8 mouse cellular contexts compared by ENCODE assay signal in the genomic region with DNA sequence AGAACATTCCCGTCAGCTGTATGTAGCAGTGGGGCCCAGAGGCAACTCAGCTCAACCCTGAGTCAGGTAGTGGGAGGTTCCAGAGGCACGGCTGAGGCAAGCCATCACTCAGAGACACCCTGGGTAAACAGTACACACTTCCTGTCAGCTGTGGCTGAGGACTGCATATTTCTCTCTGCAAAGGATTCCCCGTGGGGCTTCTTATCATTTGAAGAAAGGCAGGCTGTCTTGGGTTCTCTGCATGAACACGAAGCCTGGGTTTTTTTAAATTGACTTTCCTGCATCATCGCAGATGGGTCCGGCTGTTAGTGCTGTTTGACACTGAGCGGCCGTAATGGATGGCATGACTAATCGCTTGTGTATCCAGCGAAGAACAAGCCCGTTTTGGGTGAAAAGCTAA. TPM values are rescaled to one million over a fixed set of nuclear protein-coding genes. Genes with fewer than 3 reads are reported as not detected.
DNase-seq lines count a peak whose midpoint lies in the region; ATAC-seq lines count a peak whose summit lies in the region.

No protein-coding gene starts in this region.

- H3K4me3 ChIP-seq in midbrain, embryonic 11.5 days (ENCODE audit: low read depth, low read length): no peak overlapping the region
- no peak overlapping the region for H3K4me3 ChIP-seq in midbrain, embryonic 10.5 days
- H3K4me3 ChIP-seq in intestine, embryonic 16.5 days (ENCODE audit: low read length): no peak overlapping the region

- WGBS in midbrain, embryonic 11.5 days: 45% methylated on average over 11 of the region's 11 CpGs
- WGBS in midbrain, embryonic 10.5 days: 62% methylated on average over 11 of the region's 11 CpGs
- WGBS in intestine, embryonic 16.5 days: 18% methylated on average over 11 of the region's 11 CpGs

- H3K9me3 ChIP-seq in midbrain, embryonic 11.5 days (ENCODE audit: control insufficient read depth, low read length): no peaks in the 10 kb centered on the region
- no peaks in the 10 kb centered on the region for H3K9me3 ChIP-seq in midbrain, embryonic 10.5 days (replicated peaks)
- no peaks in the 10 kb centered on the region; the same call in 1 of the 2 replicates for H3K9me3 ChIP-seq in intestine, embryonic 16.5 days (ENCODE audit: control insufficient read depth, low read length)

- peak; percentile 83 for DNase-seq in midbrain, embryonic 11.5 days (ENCODE audit: low spot score, missing footprints)
- DNase-seq in midbrain, embryonic 10.5 days (ENCODE audit: low spot score): no peak
- peak; percentile 64 for DNase-seq in heart, adult 8-10 months (ENCODE audit: low spot score)
- peak; percentile 32 for DNase-seq in retina, postnatal 1 day
- DNase-seq in cerebellum, adult 9-10 months: no peak
- no peak for DNase-seq in cerebellum, postnatal 4 days (ENCODE audit: low spot score in 2 of 2)
- no peak for DNase-seq in layer of hippocampus, postnatal 14 days (ENCODE audit: low spot score in 2 of 2)

- no peak overlapping the region for H3K4me2 ChIP-seq in midbrain, embryonic 11.5 days
- no peak overlapping the region for H3K4me2 ChIP-seq in intestine, embryonic 16.5 days (ENCODE audit: low read depth, low read length)

- no peak overlapping the region for H3K27ac ChIP-seq in midbrain, embryonic 11.5 days (ENCODE audit: low read depth, low read length)
- no peak overlapping the region for H3K27ac ChIP-seq in midbrain, embryonic 10.5 days (replicated peaks)
- H3K27ac ChIP-seq in intestine, embryonic 16.5 days (ENCODE audit: low read length): no peak overlapping the region

- H3K4me1 ChIP-seq in midbrain, embryonic 11.5 days (ENCODE audit: control insufficient read depth, insufficient read depth, low read length): peaks cover 5% of the 10 kb centered on the region; the same call in 1 of the 2 replicates
- H3K4me1 ChIP-seq in midbrain, embryonic 10.5 days: peaks cover 11% of the 10 kb centered on the region
- H3K4me1 ChIP-seq in intestine, embryonic 16.5 days (ENCODE audit: control insufficient read depth, insufficient read depth, low read length): no peaks in the 10 kb centered on the region

- H3K36me3 ChIP-seq in midbrain, embryonic 11.5 days (ENCODE audit: control insufficient read depth, insufficient read depth, low read length): no peaks in the 10 kb centered on the region
- no peaks in the 10 kb centered on the region for H3K36me3 ChIP-seq in midbrain, embryonic 10.5 days
- no peaks in the 10 kb centered on the region for H3K36me3 ChIP-seq in intestine, embryonic 16.5 days (ENCODE audit: control insufficient read depth, insufficient read depth, low read length)

- H3K9ac ChIP-seq in midbrain, embryonic 11.5 days (ENCODE audit: low read length): 0 out of 2 replicates have a peak overlapping the region, but pooled peaks have one; percentile 5
- no peak overlapping the region for H3K9ac ChIP-seq in intestine, embryonic 16.5 days (ENCODE audit: low read depth, low read length)

- no peaks in the 10 kb centered on the region for H3K27me3 ChIP-seq in midbrain, embryonic 11.5 days (ENCODE audit: control insufficient read depth, insufficient read depth, low read length)
- no peaks in the 10 kb centered on the region for H3K27me3 ChIP-seq in midbrain, embryonic 10.5 days (ENCODE audit: low read depth, poor library complexity, severe bottlenecking)
- no peaks in the 10 kb centered on the region for H3K27me3 ChIP-seq in intestine, embryonic 16.5 days (replicated peaks; ENCODE audit: control insufficient read depth, insufficient read depth, low read length)

- ATAC-seq in midbrain, embryonic 11.5 days (ENCODE audit: low FRiP score): peak; percentile 62
- ATAC-seq in intestine, embryonic 16.5 days: peak; percentile 90

RNA-seq across cellular contexts. Expression of gene Bean1, which starts 21.3 kb away (rescaled TPM):
- 0.63 and 0.66 TPM in 2 replicates for polyA plus RNA-seq in midbrain, embryonic 11.5 days (2014; fragmentation: Nextera tagmentation; extraction: Ambion mirVana)
- polyA plus RNA-seq in midbrain, embryonic 10.5 days (2016; fragmentation: Nextera tagmentation; extraction: Ambion mirVana): 0.20 and 0.56 TPM in 2 replicates
- 1 to 10 TPM in 3 of 4 experiments, under 1 TPM in 1; 0.59 to 2.0 (median 1.3) TPM for total RNA-seq in heart, adult 8-10 months (2022)
- polyA plus RNA-seq in intestine, embryonic 16.5 days (2015; fragmentation: Nextera tagmentation; extraction: Ambion mirVana): 0.82 and 1.1 TPM in 2 replicates
- 10 to 100 TPM in 1 of 2 experiments, 1 to 10 TPM in 1; 9.0 to 10.7 TPM for total RNA-seq in layer of hippocampus, postnatal 14 days (2021)

RNA-seq across cellular contexts. Expression of gene Tk2, which starts 56.9 kb away (rescaled TPM):
- polyA plus RNA-seq in midbrain, embryonic 11.5 days (2014; fragmentation: Nextera tagmentation; extraction: Ambion mirVana): 35.9 and 37.0 TPM in 2 replicates
- polyA plus RNA-seq in midbrain, embryonic 10.5 days (2016; fragmentation: Nextera tagmentation; extraction: Ambion mirVana): 29.3 and 30.3 TPM in 2 replicates
- total RNA-seq in heart, adult 8-10 months (2022): 10 to 100 TPM in 1 of 4 experiments, 1 to 10 TPM in 3; 6.5 to 10.4 (median 9.3) TPM
- polyA plus RNA-seq in intestine, embryonic 16.5 days (2015; fragmentation: Nextera tagmentation; extraction: Ambion mirVana): 13.4 and 14.0 TPM in 2 replicates
- total RNA-seq in layer of hippocampus, postnatal 14 days (2021): 10 to 100 TPM; 34.6 to 35.1 TPM

RNA-seq across cellular contexts. Expression of gene Cklf, which starts 59.2 kb away (rescaled TPM):
- 35.0 and 37.2 TPM in 2 replicates for polyA plus RNA-seq in midbrain, embryonic 11.5 days (2014; fragmentation: Nextera tagmentation; extraction: Ambion mirVana)
- 44.1 and 45.6 TPM in 2 replicates for polyA plus RNA-seq in midbrain, embryonic 10.5 days (2016; fragmentation: Nextera tagmentation; extraction: Ambion mirVana)
- 1 to 10 TPM; 3.1 to 4.6 (median 4.2) TPM for total RNA-seq in heart, adult 8-10 months (2022)
- 27.6 and 30.6 TPM in 2 replicates for polyA plus RNA-seq in intestine, embryonic 16.5 days (2015; fragmentation: Nextera tagmentation; extraction: Ambion mirVana)
- total RNA-seq in layer of hippocampus, postnatal 14 days (2021): 10 to 100 TPM in 1 of 2 experiments, 1 to 10 TPM in 1; 8.1 to 11.7 TPM

Comparison
In these comparisons a context has a peak if more than half of its experiments do, and no peak if none do; other contexts are left out.
1. DNase-seq: peak in midbrain, embryonic 11.5 days (single experiment), heart, adult 8-10 months (single experiment) and retina, postnatal 1 day (single experiment); none in midbrain, embryonic 10.5 days (single experiment), cerebellum, adult 9-10 months (single experiment), cerebellum, postnatal 4 days (0 of 2) and layer of hippocampus, postnatal 14 days (0 of 2).